Mouse (Mus musculus): ENCODE data around the gene Cmip. TPM values are rescaled to one million over a fixed set of nuclear protein-coding genes. Genes with fewer than 3 reads are reported as not detected.

Cmip gene
- polyA plus RNA-seq, 1 experiment = 64.9 TPM

DNA sequence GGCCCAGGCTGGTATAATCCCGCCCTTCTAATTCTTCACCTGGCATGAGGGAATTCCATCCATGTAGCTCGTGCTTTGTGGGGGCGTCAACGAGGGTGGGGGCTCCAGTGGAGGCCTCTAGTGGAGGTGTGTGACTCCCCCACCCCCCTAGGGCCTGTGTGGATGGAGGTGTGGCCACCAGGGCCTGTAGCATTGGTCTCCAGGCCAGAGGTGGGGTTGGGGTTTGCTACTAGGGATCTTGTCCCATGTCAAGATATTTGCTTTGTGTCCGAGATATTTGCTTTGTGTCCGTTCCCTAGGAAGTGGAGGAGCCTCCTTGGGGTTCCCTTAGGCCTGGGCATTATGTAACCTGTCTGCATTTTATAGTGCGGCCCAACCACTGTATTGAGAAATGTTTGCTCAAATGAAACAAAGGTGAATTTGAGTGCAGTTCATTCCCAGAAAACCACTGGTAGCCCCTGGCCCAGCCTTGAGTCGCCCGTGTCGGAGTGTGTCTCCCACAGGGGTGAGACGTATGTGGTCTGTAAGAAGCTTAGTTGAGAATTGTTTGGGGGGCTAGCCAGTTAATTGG lies 2.7 kb downstream of the Cmip start:
- DNase-seq = no peak
- H3K27ac ChIP-seq (ENCODE audit: insufficient read depth, low read length) = no peak overlapping the region
- whole genome bisulfite sequencing = 85% methylated on average over 11 of the region's 11 CpGs
- H3K4me3 ChIP-seq (replicated peaks; ENCODE audit: insufficient read depth, low read depth, low read length) = no peak overlapping the region
- H3K27me3 ChIP-seq (ENCODE audit: control insufficient read depth, insufficient read depth, low read length) = no peaks in the 10 kb centered on the region
- peaks cover 12% of the 10 kb centered on the region for H3K4me1 ChIP-seq (ENCODE audit: control insufficient read depth, insufficient read depth, low read length)
- TF ChIP-seq CTCF (IDR thresholded peaks at IDR 0.05; ENCODE audit: borderline replicate concordance, insufficient read depth, low read depth, low read length) = no peak
- TF ChIP-seq POLR2A (IDR thresholded peaks at IDR 0.05; ENCODE audit: borderline replicate concordance, insufficient read depth, low read length) = no peak

DNA sequence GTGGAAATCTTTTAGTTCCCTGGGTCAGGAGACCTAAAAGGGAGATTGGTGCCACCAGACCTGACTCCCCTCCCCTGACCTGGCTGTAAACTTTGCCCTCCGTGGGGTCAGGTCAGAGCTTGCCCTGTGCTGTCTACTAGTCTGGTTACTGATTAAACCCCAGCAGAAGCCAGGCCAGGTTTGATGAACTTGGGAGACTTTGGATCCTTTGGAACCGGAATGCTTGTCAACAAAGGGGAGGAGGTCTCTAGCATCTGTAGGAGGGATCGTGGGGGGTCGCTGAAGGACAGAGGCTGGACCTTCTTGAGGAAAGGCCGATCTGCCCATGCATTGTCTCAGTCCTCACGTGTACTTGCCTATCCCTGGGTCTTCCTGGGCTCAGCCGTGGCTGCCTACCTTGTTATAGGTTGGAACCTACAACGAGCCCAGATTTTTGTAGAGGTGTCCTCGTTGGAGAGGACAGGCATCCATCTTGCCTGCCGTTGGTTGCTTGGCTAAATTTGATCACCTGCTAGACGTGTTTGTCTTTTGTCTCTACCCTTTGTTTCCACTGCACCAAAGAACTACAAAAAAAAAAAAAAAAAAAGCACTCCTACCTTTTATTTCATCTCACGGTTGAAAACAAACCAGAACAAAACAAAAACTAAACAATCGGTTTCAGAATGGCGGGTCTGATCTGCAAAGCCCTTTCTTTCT lies 3.5 kb downstream of the Cmip start:
- H3K27ac ChIP-seq (ENCODE audit: insufficient read depth, low read length) = no peak overlapping the region
- no peak for TF ChIP-seq POLR2A (IDR thresholded peaks at IDR 0.05; ENCODE audit: borderline replicate concordance, insufficient read depth, low read length)
- TF ChIP-seq CTCF (IDR thresholded peaks at IDR 0.05; ENCODE audit: borderline replicate concordance, insufficient read depth, low read depth, low read length) = no peak
- WGBS = 61% methylated on average over 14 of the region's 14 CpGs
- H3K4me1 ChIP-seq (ENCODE audit: control insufficient read depth, insufficient read depth, low read length) = peaks cover 12% of the 10 kb centered on the region
- H3K27me3 ChIP-seq (ENCODE audit: control insufficient read depth, insufficient read depth, low read length) = no peaks in the 10 kb centered on the region
- no peak overlapping the region for H3K4me3 ChIP-seq (replicated peaks; ENCODE audit: insufficient read depth, low read depth, low read length)
- no peak for DNase-seq

DNA sequence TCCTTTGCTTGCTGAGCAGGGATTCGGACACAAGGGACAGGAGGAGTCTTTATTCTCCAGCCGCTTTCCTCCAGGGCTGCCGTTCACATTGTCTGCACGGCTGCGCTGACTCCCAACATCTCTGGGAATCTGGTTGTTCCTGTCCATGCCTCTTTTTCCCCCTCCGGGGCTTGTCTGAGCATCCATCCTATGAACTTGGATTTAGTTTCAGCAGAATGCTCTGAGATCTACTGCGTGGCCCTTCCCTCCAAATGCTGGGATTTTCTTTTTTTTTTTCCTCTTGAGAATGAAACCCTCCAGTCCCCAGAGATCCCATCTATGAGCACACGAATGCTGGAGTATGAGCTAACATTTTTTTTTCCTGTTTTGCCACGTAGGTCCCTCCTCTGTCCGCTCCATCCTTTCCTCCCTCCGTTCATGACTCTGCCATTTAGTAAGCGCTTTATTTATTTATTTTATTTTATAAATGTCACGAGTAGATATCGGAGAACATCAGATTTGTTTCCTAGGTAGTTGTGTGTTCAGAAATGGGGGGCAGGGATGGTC lies 4.1 kb downstream of the Cmip start:
- Histone ChIP-seq H3K27me3 (ENCODE audit: control insufficient read depth, insufficient read depth, low read length) (no peaks in the 10 kb centered on the region), H3K4me1 (ENCODE audit: control insufficient read depth, insufficient read depth, low read length) (peaks cover 12% of the 10 kb centered on the region), H3K4me3 (replicated peaks; ENCODE audit: insufficient read depth, low read depth, low read length) (no peak overlapping the region), H3K27ac (ENCODE audit: insufficient read depth, low read length) (no peak overlapping the region)
- 70% methylated on average over 14 of the region's 14 CpGs for WGBS
- no peak for DNase-seq
- no peak for TF ChIP-seq POLR2A (IDR thresholded peaks at IDR 0.05; ENCODE audit: borderline replicate concordance, insufficient read depth, low read length)
- no peak for TF ChIP-seq CTCF (IDR thresholded peaks at IDR 0.05; ENCODE audit: borderline replicate concordance, insufficient read depth, low read depth, low read length)

DNA sequence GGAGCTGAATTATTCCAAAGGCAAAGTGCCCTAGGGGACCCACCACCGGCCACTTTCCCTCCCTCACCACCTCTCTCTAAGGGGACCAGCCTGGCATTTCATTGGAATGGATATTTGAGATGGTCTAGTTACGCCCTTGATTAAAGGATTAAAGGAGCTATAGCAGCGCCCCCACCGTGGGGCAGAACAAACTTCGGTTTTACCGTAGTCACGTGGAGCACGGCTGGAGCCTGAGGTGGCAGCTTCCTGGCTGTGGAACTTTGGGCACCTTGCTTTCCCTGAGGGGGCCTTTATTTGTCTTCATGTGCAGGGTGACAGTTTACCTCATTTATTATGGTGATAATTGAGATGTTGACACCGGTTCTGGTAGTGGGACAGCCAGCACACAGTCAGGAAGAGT lies 4.8 kb downstream of the Cmip start:
- TF ChIP-seq POLR2A (IDR thresholded peaks at IDR 0.05; ENCODE audit: borderline replicate concordance, insufficient read depth, low read length) (no peak), CTCF (IDR thresholded peaks at IDR 0.05; ENCODE audit: borderline replicate concordance, insufficient read depth, low read depth, low read length) (no peak)
- DNase-seq = no peak
- WGBS = 71% methylated on average over 9 of the region's 9 CpGs
- Histone ChIP-seq H3K27me3 (ENCODE audit: control insufficient read depth, insufficient read depth, low read length) (no peaks in the 10 kb centered on the region), H3K27ac (ENCODE audit: insufficient read depth, low read length) (no peak overlapping the region), H3K4me3 (replicated peaks; ENCODE audit: insufficient read depth, low read depth, low read length) (no peak overlapping the region), H3K4me1 (ENCODE audit: control insufficient read depth, insufficient read depth, low read length) (peaks cover 12% of the 10 kb centered on the region)

DNA sequence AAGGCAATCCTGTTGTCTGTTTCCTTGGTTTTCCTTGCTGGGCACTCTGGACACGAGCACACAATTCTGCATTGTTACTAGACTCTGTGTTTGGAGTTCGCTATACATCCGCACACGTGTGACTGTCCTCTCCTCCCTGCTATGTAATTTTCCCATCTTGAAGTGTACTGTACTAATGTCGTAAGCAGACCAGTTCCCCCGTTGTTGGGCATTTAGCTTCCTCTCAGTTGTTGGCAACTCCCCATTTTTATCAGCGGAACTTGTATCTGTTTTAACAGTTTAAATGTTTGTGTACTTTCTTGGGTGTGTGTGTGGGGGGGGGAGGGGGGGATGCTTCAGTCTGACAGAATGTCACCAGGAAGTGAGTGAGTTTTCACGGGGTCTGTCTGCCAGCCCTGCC lies 5.8 kb downstream of the Cmip start:
- Histone ChIP-seq H3K4me1 (ENCODE audit: control insufficient read depth, insufficient read depth, low read length) (peaks cover 12% of the 10 kb centered on the region), H3K27ac (ENCODE audit: insufficient read depth, low read length) (no peak overlapping the region), H3K4me3 (replicated peaks; ENCODE audit: insufficient read depth, low read depth, low read length) (no peak overlapping the region), H3K27me3 (ENCODE audit: control insufficient read depth, insufficient read depth, low read length) (no peaks in the 10 kb centered on the region)
- TF ChIP-seq CTCF (IDR thresholded peaks at IDR 0.05; ENCODE audit: borderline replicate concordance, insufficient read depth, low read depth, low read length) = no peak
- no peak for TF ChIP-seq POLR2A (IDR thresholded peaks at IDR 0.05; ENCODE audit: borderline replicate concordance, insufficient read depth, low read length)
- WGBS = 76% methylated on average over 8 of the region's 8 CpGs
- DNase-seq = no peak

DNA sequence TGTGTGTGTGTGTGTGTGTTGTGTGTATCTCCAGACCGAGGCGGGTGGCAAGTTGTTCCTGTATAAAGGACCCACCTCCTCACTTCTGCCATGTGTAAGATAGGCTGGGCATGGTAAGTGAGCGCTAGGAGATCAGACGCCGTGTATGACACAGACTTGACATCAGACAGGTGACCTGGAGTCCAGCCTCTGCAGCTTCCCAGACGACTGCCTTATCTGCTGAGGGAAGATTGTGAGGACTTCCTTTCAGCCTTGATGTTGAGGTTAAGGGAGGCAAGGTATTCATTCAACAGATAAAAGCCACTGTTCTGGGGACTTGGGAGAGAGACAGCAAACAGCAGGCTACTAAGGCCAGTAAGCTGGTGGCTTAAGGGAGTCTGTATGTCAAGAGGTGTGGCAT lies 6.6 kb downstream of the Cmip start:
- peaks cover 9% of the 10 kb centered on the region for H3K4me1 ChIP-seq (ENCODE audit: control insufficient read depth, insufficient read depth, low read length)
- no peaks in the 10 kb centered on the region for H3K27me3 ChIP-seq (ENCODE audit: control insufficient read depth, insufficient read depth, low read length)
- no peak overlapping the region for H3K27ac ChIP-seq (ENCODE audit: insufficient read depth, low read length)
- H3K4me3 ChIP-seq (replicated peaks; ENCODE audit: insufficient read depth, low read depth, low read length) = no peak overlapping the region
- 82% methylated on average over 6 of the region's 6 CpGs for WGBS
- TF ChIP-seq POLR2A (IDR thresholded peaks at IDR 0.05; ENCODE audit: borderline replicate concordance, insufficient read depth, low read length) = no peak
- TF ChIP-seq CTCF (IDR thresholded peaks at IDR 0.05; ENCODE audit: borderline replicate concordance, insufficient read depth, low read depth, low read length) = no peak
- DNase-seq = no peak

DNA sequence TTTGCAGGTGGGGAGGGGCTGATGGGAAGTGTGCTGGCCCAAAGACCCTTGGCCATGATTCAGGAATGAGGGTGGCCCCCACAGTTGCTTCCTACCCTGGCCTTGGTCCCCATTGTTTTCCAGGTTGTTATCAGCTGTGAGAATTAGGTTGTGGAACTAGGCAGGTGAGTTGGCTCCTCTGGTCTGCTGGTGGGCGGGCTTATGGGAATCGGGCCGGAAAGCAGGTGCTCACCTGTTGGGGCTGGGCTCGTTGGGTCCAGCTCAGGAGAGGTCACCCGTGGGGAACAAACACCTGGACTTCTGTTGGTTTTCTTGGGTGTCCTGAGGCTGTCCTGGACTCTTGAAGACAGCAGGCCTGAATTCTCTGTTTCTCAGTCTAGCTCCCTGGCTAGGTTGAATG lies 8.2 kb downstream of the Cmip start:
- no peaks in the 10 kb centered on the region for H3K27me3 ChIP-seq (ENCODE audit: control insufficient read depth, insufficient read depth, low read length)
- no peak overlapping the region for H3K27ac ChIP-seq (ENCODE audit: insufficient read depth, low read length)
- 91% methylated on average over 5 of the region's 5 CpGs for WGBS
- no peaks in the 10 kb centered on the region for H3K4me1 ChIP-seq (ENCODE audit: control insufficient read depth, insufficient read depth, low read length)
- no peak overlapping the region for H3K4me3 ChIP-seq (replicated peaks; ENCODE audit: insufficient read depth, low read depth, low read length)
- TF ChIP-seq POLR2A (IDR thresholded peaks at IDR 0.05; ENCODE audit: borderline replicate concordance, insufficient read depth, low read length) = no peak
- no peak for TF ChIP-seq CTCF (IDR thresholded peaks at IDR 0.05; ENCODE audit: borderline replicate concordance, insufficient read depth, low read depth, low read length)
- no peak for DNase-seq

All from cerebellum, adult 2 months (tissue).